Mouse (Mus musculus) midbrain, embryonic 10.5 days (tissue): ENCODE measurements around the gene Cnp. TPM values are rescaled to one million over a fixed set of nuclear protein-coding genes. Genes with fewer than 3 reads are reported as not detected.

ENCODE experiments used
- polyA plus RNA-seq: library from polyadenylated mRNA; unstranded; fragments of >200 nt; fragmentation: Nextera tagmentation; extraction: Ambion mirVana; gene quantifications from 2 replicates; pipeline ENCODE4 v1.2.1, GENCODE M21; 2016

The Cnp gene
- polyA plus RNA-seq, 1 experiment from 2014 or later = 17.7 TPM

Other genes starting within 250 kb of the Cnp start
- 0.56 TPM in 1 of 2 replicates, not detected in the other for gene Gast, start 240.5 kb upstream of the Cnp start, polyA plus RNA-seq
- gene Hap1, start 218.8 kb upstream of the Cnp start, polyA plus RNA-seq = 36.6 and 40.2 TPM in 2 replicates
- gene Jup, start 177.1 kb upstream of the Cnp start, polyA plus RNA-seq = 32.4 and 41.8 TPM in 2 replicates
- 23.4 and 26.8 TPM in 2 replicates for gene P3h4, start 160.1 kb upstream of the Cnp start, polyA plus RNA-seq
- 44.6 and 49.7 TPM in 2 replicates for gene Fkbp10, start 159.2 kb upstream of the Cnp start, polyA plus RNA-seq
- gene Nt5c3b, start 133.1 kb upstream of the Cnp start, polyA plus RNA-seq = 115 and 120 TPM in 2 replicates
- 0.62 and 0.73 TPM in 2 replicates for gene Klhl10, start 133.0 kb upstream of the Cnp start, polyA plus RNA-seq
- gene Klhl11, start 102.2 kb upstream of the Cnp start, polyA plus RNA-seq = 6.9 and 8.2 TPM in 2 replicates
- 312 and 380 TPM in 2 replicates for gene Acly, start 46.9 kb upstream of the Cnp start, polyA plus RNA-seq
- gene Ttc25, start 29.3 kb upstream of the Cnp start, polyA plus RNA-seq = 1.9 and 2.3 TPM in 2 replicates
- 101 and 112 TPM in 2 replicates for gene Nkiras2, start 44.3 kb downstream of the Cnp start, polyA plus RNA-seq
- 268 and 304 TPM in 2 replicates for gene Dnajc7, start 45.3 kb downstream of the Cnp start, polyA plus RNA-seq
- gene Zfp385c, start 117.6 kb downstream of the Cnp start, polyA plus RNA-seq = 0.20 and 0.87 TPM in 2 replicates
- 2.0 and 3.5 TPM in 2 replicates for gene Dhx58, start 129.4 kb downstream of the Cnp start, polyA plus RNA-seq
- gene Kat2a, start 137.6 kb downstream of the Cnp start, polyA plus RNA-seq = 66.6 and 72.2 TPM in 2 replicates
- 0.26 and 0.29 TPM in 2 replicates for gene Hspb9, start 138.9 kb downstream of the Cnp start, polyA plus RNA-seq
- 14.8 and 15.4 TPM in 2 replicates for gene Rab5c, start 163.3 kb downstream of the Cnp start, polyA plus RNA-seq
- 1.1 and 2.6 TPM in 2 replicates for gene Kcnh4, start 185.0 kb downstream of the Cnp start, polyA plus RNA-seq
- gene Hcrt, start 188.0 kb downstream of the Cnp start, polyA plus RNA-seq = 0.26 TPM in 1 of 2 replicates, not detected in the other
- 3.9 and 4.4 TPM in 2 replicates for gene Ghdc, start 196.1 kb downstream of the Cnp start, polyA plus RNA-seq